Mouse (Mus musculus) c-Kit-positive CD71-positive TER-119-positive erythroid progenitor cells, embryonic 14.5 days (primary cell): ENCODE results near the gene Plekhh2.

Experiments used
- DNase-seq: peaks from one replicate; pipeline ENCODE4 v3.0.0-alpha.2; 2013; ENCODE audit warnings: low spot score

Gene Plekhh2

GRCm38 (mm10) chr17:84511682-84512515 lies at the start of gene Plekhh2:
Plekhh2 (plus strand) TSS chr17:84511895.
- DNase-seq: no peak

DNA sequence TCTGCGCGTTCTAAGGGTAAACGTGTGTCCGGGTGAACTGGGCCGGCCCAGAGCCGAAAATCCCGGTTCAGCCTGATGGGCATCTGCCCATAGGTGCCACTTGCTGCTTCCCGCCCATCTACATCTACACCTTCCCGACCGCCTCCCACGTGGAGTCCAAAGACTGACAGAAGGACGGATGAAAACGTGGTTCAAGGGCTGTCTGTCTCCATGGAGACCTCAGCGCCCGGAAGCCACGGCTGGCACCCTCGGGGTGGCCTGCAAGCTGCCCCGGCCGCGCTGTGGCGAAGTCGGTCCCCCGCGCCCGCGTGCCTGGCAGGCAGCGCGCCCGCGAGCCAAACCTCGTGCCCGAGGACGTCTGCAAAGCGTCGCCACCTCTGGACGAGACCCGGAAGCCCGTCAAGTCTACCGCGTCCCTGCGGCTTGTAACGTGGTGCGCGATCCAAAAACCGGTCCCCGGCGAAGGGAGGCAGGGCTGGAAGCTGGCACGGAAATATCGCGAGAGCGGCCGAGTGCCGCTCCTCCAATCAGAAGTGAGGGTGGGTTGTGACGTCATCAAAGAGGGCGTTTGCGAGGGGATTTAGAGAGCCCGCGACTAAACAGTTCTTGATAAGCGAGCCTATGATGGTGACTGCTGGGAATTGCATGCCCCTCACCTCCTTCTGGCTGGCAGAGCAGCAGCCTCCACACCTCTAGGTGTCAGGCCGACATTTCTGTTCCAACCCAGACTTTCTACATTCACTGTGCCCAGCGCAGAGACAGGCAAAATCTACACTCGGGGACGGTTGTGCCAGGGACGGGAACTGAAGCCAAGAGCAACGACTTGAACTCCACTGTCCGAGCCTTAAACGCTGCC lies 45.7 kb upstream of the Plekhh2 start, which contains the start of gene Thada:
TSS of gene Thada (minus strand) at position 453 of the 856 bp plus-strand sequence.
- DNase-seq: peak; percentile 99

- DNase-seq: no peak
Observed at GRCm38 (mm10) chr17:84474312-84474711, 37.4 kb upstream of the Plekhh2 start.

DNA sequence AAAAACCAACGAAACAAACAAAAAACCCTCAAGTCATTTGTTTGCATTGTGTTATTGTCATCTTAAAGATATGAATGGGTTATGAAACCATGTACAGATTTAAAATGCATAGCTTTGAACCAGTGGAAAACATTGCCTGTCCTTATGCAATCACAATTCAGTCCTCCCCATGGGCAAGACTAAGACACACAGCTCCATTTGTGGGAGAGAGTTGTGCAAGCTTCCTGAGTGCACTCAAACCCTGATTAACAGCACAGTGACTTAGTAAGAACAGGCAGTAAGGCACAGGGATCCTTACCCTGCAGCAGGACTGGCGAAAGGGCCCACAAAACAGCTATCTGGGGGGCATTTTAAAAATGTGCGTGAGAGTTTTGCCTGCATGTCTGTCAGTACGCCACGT lies 34.5 kb upstream of the Plekhh2 start:
- DNase-seq: no peak

DNA sequence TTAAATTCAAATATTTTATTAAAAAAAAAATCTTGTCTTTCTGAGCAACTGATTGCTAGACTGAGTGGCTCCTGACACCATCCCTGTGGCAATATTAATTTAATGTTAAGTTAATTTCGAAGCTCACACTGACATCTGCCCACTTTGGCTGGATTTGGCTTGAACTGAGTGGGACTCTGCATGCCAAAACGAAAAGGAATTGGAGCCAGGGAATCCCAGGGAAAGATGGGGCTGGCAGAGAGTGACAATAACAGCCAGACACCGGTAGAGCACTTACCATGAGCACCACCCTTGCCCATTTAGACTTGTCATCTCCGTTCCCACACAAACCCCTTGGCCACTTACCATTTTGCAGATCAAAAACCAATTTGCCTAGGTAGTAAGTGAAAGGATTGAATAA lies 33.4 kb upstream of the Plekhh2 start:
- DNase-seq: no peak

GRCm38 (mm10) chr17:84480464-84481355 lies 31.0 kb upstream of the Plekhh2 start:
- peak; percentile 17 for DNase-seq

DNA sequence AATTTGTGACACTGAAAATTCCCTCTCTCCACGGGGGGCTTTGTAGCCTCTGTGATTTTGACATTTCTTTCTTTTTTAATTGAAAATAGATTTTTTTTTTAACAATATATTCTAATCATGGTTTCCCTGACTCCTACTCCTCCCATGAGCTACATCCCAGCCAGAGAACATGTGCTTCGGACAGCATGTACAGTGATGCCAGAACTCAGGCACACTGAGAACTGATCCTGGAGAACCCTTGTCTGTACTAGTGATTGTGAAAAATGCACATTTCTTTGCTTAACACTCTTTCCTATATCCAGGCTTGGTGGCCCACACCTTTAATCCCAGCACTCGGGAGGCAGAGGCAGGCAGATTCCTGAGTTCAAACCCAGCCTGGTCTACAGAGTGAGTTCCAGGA lies 28.9 kb upstream of the Plekhh2 start:
- no peak for DNase-seq

DNA sequence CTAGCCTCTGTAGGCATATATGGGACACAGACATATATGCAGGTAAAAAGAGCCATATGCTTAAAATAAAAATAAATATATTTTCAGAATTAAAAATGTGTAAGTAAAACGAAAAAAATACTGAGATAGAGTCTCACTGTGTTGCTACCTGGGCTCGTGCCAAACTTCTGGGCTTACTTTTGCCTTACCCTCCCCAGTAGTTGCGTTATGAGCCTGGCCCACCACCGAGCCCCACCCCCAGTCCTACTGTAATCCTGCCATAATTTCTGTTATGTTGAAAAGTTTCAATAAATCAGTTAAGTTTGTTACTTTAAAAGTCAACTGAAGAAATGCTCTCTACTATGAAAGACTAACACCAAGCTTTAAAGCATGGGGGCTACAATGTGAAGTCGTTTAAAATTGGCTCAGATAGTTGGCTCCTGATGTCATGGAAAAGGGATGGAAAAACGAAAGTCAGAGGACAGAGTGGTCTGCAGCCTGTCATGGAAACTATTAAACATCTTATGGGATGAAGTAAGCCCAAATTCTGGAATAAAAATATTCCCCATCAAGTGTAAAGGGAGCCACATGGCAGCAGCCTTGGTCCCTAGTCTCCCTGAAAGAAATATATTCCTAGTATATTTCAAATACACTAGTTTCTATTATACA lies 27.9 kb upstream of the Plekhh2 start:
- no peak for DNase-seq

DNA sequence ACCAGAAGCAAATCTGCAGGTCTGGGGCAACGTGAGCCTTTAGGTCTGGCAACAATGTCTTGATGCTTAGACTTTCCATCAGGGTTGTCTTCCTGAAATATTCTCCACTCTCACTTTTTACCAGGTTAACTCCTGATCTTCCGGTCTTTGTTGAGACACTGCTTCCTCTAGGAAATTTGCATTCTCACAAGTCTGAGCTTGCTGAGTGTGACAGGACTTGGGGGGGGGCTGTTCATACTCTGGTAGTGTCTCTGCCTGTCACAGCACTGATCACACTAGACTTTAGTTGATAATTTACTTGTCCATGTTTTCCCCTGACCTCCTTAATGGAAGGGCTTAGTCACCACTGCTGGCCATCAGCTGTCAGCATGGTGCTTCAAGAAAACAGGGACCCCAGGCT lies 24.3 kb upstream of the Plekhh2 start:
- no peak for DNase-seq

DNA sequence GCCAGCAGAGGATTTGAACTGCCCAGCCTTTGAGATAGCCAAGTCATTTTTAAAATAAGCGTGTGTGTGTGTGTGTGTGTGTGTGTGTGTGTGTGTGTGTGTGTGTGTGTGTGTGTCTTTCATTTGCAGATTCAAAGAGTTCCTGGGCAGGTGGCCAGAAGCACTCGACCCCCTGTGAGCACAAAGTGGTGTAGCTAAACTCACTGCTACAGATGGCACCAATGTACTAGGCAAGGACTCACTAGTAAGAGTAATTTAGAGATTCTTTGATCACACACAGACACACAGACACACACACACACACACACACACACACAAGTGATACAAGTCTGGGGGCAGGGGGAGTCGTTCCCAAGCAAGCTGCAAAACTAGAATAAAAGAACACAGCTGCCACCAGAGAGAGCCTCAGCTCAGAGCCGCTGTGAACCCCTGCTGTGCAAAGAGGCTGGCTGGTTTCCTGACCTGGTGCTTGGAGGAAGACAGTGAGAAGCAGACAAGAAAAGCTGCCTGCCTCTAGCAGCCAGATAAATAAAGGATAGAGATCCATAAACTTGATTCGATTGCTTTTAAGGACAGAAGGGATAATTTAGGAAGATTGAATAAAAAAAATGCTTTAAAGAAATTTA lies 19.3 kb upstream of the Plekhh2 start:
- DNase-seq: no peak

- DNase-seq: no peak
Observed at GRCm38 (mm10) chr17:84497026-84497425, 14.7 kb upstream of the Plekhh2 start.

- no peak for DNase-seq
Observed at GRCm38 (mm10) chr17:84497559-84497958, 14.1 kb upstream of the Plekhh2 start.

- DNase-seq: no peak
Observed at GRCm38 (mm10) chr17:84497972-84498604, 13.6 kb upstream of the Plekhh2 start.

- DNase-seq: no peak
Observed at GRCm38 (mm10) chr17:84498639-84499038, 13.1 kb upstream of the Plekhh2 start.

DNA sequence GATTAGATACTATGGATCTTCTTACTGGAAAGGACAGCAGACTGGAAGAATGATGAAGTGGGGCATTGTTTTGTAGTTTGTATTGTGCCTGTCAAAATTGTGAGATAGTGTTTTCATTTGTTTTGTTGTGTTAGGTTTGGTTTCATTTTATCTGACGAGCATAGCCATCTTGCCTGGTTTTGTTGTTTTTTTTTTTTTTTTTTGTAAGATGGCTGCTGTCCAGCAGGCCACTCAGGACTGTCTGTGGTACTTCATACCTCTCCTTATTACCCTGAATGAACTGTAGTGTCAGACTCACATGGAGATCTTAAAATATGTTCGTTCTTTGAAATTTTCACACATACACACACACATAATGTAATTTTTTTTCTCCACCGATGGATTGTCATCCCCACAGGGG lies 9.4 kb upstream of the Plekhh2 start:
- no peak for DNase-seq

- no peak for DNase-seq
Observed at GRCm38 (mm10) chr17:84505922-84506321, 5.8 kb upstream of the Plekhh2 start.

DNA sequence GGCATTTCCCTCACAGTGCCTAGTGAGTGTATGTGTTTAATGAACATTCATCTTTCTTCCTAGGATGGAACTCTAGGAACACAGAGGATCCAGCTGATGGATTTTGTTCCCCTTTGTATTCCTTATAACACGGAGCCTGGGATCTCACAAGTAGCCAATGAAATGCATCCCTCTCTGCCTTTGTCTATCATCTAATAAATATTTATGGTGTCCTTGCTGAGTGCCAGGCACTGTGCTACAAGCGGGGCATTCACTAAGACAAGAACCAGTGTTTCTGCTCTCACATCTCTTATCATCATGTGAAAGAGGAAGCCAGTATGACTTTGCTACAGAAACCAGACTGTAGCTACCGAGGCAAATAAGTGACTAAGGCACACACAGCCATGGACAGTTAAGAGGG lies 3.0 kb upstream of the Plekhh2 start:
- DNase-seq: no peak

DNA sequence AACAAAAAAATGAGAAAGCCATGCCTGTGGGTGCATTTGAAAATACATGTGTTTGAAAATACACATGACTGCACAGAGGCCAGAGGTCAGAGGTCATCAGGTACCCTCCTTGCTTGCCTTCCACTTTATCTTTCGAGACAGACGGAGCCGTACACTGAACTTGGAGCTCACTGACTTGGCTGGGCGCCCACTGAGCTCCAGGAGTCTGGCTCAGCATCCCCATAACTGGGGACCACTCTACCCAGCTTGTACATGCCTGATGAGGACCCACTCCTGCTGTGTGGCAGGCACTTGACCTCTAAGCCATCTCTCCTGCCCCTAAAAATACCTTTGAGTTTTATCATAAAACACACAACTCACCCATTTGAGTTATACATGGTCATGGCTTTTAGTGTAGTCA lies 2.5 kb upstream of the Plekhh2 start:
- DNase-seq: no peak

- no peak for DNase-seq
Observed at GRCm38 (mm10) chr17:84510355-84510754, 1.3 kb upstream of the Plekhh2 start.

GRCm38 (mm10) chr17:84510961-84511639 lies 595 bp upstream of the Plekhh2 start:
- DNase-seq: no peak
